Mouse (Mus musculus): ENCODE results near the gene Cuedc2.

Gene Cuedc2

DNA sequence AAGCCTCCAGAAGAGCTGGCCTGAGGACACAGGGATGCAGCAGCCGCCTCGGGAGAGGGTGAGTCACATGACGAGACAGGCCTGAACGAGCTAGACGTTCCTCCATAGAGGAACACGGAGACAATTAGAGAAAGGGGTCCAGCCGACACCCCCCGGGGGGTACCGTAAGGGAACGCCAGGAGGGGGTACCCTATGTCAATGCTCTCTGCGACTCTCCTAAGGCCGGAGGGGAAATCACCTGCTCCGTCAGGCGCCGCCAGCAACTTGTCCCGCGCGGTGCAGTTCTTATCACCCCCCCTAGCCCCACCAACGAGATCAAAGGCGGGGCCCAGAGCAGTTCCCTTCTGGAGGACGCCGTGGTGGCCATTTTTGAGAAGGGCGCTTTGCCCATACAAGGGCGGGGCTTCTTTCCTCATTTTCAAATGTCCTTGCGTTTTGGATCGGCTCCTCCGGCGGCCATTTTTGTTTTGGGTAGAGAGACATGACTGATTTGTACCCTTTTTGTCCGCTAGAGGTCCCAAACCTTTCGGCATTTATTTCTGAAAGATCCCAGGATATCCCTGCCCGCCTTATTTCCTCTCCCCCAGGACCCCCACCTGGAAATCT, at the start of gene Cuedc2:
TSS of gene Cuedc2 (minus strand) at position 372 of the 606 bp plus-strand sequence.
- CTCF ChIA-PET = interaction anchor here (0.8 kb wide), 1 partner anchor 9 kb away, joined by 3 read pairs; no protein-coding TSS in a partner anchor

GRCm38 (mm10) chr19:46382275-46382674, 43.8 kb upstream of the Cuedc2 start:
- CTCF ChIA-PET = no interaction called here

GRCm38 (mm10) chr19:46375891-46376290, 37.4 kb upstream of the Cuedc2 start:
- CTCF ChIA-PET = no interaction called here

DNA sequence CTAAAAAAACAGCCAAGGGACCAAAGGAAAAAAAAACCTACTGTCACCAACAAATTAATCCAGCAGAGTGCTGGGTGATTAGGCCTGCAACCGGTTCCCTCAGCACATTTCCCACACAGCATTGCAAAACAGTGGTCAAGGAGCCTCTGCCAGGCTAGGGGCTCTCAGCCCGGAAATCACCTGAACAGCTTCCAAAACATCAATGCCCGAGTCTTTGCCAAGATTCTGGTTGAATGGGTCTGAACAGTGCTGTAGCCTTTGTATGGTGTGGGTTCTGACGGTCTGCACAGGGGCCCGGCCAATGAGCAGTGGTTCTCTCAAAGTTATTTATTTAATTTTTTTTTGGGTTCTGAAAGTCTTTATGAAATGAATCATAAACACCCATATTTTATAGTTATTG, 37.0 kb upstream of the Cuedc2 start:
- CTCF ChIA-PET = interaction anchor here (0.6 kb wide), 1 partner anchor 292 kb away, joined by 3 read pairs; no protein-coding TSS in a partner anchor

GRCm38 (mm10) chr19:46374477-46375088, 36.1 kb upstream of the Cuedc2 start:
- CTCF ChIA-PET = no interaction called here

DNA sequence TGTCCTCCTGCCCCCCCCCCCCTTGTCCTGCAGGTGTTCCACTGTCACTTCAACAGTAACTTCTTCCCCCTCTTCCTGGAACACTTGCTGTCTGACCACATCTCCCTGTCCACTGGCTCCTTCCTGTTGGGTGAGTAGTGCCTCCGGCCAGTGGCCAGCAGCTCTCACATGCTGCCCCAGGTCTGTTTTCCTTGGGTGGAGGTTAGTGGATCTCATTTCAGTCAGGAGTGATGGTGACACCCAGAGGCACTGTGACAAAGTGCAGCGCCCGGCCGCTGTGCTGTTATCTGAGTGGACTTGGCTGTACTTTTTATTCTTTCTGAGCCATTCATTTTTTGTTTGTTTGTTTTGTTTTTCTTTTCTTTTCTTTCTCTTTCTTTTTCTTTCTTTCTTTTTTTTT, 30.7 kb upstream of the Cuedc2 start:
- CTCF ChIA-PET = interaction anchor here (0.5 to 0.6 kb wide), 2 partner anchors 22 to 233 kb away, joined by 3 to 7 read pairs; no protein-coding TSS in a partner anchor

DNA sequence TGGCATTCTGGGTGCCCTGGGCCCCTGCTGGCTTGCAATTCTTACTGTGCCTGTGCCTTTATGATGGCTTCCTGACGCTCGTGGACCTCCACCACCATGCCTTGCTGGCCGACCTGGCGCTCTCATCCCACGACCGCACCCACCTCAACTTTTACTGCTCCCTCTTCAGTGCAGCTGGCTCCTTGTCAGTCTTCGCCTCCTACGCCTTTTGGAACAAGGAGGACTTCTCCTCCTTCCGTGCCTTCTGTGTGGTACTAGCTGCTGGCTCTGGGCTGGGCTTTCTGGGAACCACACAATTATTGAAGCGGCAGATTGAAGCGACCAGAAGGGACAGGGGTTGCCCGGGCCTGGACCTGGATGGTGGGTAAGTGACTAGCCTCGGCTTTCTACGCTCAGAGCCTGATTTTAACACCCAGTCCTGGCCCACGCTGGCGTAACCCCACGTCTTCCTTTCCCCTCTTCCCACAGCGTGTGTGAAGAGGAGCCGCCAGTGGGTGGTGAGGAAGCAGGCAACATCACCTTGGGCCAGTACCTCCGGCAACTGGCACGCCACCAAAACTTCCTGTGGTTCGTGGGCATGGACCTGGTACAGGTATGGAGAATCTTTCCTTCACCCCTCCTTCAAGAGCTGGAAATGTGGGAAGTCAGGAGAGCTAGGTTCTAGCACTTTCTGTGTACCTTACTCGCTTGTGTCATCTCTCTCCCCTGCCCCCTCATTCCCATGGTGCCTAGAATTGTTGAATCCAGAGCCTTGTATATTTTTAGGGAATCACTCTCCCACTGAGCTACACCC, 29.5 kb upstream of the Cuedc2 start:
- CTCF ChIA-PET = interaction anchor here (0.7 kb wide), 1 partner anchor 42 kb away, joined by 3 read pairs; no protein-coding TSS in a partner anchor

DNA sequence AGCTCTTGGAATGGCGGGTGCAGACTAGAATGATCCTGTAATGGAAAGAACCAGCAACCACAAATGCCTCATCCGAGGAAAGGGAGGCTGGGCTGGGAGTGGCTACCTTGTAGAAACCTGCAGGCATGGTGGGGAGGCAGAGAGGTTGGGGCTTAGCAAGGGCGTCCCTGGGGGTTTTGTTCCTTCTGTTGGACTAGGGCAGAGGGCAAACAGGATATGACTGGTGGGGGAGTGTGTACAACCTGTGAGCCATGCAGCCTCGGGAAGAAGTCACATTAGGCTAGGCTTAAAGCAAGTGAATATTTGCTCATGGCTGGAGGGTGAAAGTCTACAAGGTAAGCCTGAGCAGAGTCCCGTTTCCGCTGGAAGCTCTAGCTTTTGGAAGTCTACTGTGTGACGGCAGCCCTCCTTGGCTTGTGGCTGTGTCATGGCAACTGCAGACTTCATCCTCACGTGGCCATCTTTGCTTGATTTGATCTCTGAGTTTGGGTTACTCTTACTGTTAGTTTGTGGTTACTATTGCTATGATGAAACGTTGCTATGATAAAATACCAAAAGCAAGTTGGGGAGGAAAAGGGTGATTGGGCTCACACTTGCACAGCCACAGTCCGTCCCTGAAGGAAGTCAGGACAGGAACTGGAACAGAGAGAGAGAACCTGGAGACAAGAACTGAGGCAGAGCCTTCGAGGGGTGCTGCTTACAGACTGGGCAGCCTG, 24.9 kb upstream of the Cuedc2 start:
- CTCF ChIA-PET = no interaction called here

DNA sequence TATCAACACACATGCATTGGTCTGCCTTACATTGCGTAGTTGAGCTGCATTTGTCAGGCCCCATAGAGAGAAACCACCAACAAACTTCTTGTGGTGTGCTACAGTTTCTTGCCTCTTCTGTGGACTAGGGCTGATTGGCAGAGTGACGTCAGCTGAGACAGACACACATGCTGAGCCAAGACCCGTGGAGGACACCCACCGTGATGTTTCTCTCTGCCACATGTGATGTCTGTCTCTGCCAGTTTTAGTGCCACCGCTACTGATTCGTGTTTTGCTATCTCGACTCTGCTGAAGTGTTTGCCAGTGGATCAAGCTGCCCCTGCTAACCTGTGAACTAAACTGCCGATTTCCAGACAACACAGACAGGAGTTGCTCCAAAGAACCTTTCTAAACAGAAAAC, 23.6 kb upstream of the Cuedc2 start:
- CTCF ChIA-PET = no interaction called here

DNA sequence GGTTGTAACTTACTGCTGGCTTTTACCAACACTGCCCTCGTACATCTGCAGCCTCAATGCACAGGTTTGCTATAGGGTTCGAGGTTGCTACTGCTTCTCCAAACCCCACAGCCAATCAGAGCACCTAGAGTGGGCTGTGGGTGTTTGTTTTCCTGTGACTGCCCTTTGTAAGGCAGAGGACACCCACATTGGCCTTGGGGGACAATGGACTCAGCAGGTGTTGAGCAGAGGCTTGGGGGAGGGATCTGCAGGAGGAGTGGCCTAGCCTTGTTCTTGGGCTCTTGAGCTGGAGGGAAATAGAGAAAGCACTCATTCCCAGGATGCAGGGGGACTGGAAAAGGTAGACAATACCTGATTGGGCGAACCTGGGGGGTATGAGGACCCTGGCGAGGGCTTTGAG, 19.9 kb upstream of the Cuedc2 start:
- CTCF ChIA-PET = no interaction called here

GRCm38 (mm10) chr19:46357344-46358280, 19.1 kb upstream of the Cuedc2 start:
- CTCF ChIA-PET = no interaction called here

DNA sequence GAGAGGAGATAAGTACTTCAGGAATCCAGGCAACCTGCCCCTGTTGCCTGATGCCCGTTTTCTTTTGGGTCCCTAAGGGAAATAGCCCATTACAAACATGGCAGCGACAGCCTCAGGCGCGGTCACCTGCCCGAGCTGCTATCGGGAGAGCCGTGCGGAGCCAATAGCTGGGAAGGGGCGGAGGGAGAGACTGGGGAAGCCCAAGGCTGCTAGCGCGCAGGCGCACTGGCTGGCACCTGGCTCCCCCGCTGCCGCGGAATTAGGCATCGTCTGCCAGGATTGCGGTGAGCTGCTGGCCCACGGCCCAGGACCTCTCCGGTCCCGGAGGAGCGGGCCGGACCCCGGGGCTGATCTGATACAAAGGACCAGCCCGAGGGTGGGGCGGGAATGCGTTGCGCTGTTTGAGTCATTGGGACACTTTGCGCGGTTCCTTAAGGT, 18.2 kb upstream of the Cuedc2 start:
- CTCF ChIA-PET = no interaction called here

DNA sequence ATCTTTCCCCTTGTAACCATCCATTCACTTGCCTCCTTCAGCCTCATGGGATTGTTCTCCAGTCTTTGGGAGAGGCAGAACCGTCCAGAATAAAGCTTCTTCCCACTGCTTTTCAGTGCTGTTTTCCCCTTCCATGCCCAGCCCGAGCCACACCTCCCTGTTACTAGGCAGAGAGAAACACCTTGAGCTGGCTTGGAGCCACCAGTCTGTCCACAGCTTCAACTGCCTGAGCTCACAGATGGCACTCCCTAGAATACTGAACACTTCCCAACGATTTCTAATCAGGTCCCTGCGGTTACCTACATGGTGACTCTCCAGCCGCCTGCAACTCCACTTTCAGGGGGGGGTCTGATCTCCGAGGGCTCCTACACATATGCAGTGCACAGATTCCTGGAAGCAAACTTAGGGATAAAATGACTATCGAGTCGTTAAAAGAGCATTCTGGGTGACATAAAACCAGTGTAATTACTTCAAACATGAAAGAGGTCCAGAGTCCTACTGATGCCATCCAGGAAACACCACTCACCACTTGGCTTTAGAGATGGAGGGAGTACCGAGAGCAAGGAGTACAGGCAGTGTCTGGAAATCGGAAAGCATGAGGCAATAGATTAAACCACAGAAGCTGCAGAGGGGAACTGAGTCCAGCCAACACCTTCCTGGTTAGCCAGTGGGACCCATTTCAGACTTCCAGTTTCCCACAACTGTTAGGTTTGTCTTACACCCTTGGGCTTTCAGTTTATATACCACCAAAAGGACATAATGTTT, 11.8 kb upstream of the Cuedc2 start, which contains the start of gene 2310034G01Rik:
TSS of gene 2310034G01Rik (minus strand) at position 135 of the 765 bp plus-strand sequence.
- CTCF ChIA-PET = no interaction called here

DNA sequence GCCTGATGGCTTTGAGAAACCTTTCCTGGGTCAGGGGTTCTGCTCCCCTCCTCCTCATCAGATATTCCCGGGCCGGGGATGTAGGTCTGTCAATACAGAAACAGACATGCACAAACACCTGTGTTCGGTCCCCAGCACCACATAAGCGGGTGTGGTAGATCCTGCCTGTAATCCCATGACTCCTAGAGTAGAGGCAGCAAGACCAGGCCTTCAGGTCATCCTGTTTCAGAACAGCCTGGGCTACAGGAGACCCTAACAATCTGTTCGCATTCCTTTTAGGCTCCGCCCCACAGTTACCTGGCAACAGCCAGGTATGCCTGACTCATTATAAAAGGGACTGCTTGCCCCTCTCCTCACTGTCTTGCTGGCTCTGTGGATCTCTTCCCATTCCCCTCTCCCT, 11.0 kb upstream of the Cuedc2 start:
- CTCF ChIA-PET = no interaction called here

DNA sequence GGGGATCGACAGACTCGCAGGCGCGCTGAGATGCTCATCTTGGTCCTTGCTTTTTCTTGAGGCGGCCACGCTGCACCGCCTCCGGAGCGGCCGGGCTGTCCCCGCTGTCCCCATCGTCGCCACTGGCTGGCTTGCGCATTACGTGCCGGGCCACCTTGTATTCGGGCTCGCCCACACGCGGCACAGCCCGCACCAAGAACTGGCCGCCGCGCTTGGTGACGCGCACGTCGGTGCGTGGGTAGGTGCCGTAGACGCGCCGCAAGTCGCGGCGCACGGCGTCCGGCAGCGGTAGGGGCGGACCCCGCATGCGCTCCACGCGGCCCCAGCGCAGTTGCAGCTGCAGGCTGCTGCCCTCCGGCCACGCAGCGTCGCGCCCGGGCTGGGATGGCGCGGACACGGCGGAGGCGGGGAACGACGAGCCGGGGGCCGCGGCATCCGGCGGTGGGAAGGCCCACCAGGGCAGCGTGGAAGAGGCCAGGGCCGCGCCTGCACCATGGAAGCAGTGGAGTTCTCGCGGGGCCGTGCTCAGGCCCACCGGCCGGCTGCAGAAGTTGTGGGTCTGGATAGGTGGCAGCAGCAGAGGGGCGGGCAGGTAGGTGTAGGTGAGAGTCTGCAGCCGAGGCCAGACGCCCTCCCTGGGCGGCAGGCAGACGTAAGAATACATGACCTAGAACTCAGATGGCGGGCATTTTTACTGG, 10.4 kb upstream of the Cuedc2 start:
- CTCF ChIA-PET = no interaction called here

GRCm38 (mm10) chr19:46347936-46348668, 9.6 kb upstream of the Cuedc2 start:
- CTCF ChIA-PET = no interaction called here

- CTCF ChIA-PET = interaction anchor here (0.6 to 0.7 kb wide), 3 partner anchors 22 to 791 kb away, joined by 3 to 7 read pairs (median 4); partner anchors contain the start of gene Calhm2
These were observed 8.6 kb upstream of the Cuedc2 start for GRCm38 (mm10) chr19:46347146-46347545.

DNA sequence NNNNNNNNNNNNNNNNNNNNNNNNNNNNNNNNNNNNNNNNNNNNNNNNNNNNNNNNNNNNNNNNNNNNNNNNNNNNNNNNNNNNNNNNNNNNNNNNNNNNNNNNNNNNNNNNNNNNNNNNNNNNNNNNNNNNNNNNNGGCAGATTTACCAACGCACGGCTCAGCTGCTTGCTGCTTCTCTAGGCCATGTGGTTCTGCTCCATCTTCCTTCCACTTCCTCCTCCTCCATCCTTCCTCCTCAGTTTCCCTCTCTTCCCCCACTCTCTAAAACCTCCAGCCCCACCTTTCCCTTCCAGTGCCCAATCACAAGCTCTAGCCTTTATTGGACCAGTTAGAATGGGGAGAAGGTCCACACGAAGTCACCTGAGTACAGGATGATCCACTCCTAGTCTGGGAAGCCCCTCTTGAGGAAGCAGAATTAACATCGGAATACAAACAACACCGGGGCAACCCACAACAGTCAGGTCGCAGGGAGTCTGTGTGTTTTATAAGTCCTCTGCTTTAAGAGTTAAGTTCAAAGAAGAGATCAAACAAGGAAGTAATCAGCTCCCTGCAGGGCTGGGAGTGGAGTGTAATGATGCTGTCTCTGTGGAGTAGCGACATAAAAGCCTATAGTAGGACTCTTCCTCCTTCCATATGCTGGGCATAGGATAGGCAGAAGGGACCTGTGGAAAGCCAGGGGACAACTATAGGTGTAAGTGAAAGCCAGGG, 6.4 kb upstream of the Cuedc2 start:
- CTCF ChIA-PET = no interaction called here
